21 mouse cellular contexts compared by ENCODE assay signal in the genomic region with DNA sequence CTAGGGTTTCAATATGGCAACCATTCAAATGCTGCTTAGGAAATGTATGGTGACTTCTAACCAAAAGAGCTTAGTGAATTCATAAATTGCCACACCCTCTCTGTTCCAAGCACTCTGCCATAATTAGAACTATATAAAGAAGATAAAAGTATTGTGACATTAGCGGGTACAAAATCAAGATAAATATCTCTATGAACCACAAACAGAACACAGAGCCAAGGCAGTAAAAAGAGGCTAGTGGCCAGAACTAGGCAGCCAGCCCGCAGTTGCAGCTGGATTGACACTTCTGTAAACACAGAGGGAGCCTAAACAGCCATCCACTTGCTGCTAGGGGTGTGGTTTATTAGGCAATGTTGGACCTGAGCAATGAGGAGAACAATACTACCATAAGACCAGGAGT.
A peak's percentile ranks its signal among the peaks of the same experiment; 100 is the strongest.
DNase-seq lines count a peak whose midpoint lies in the region; ATAC-seq and TF ChIP-seq lines count a peak whose summit lies in the region.
"Had no signal": no experiment of that assay in that cellular context is flagged by ENCODE, and none has a peak within 500 bp of the region (broad histone marks: within the 10 kb centered on the region; RNA-seq: fewer than 3 reads in every experiment).

No protein-coding gene starts in this region.

- no peak overlapping the region for H3K27ac ChIP-seq in liver, adult 2 months (replicated peaks; ENCODE audit: insufficient read depth, low read depth, low read length)
- no peak overlapping the region for H3K27ac ChIP-seq in liver, embryonic 12.5 days
- H3K27ac ChIP-seq: heart, embryonic 10.5 days; limb, embryonic 12.5 days; liver, embryonic 15.5 days; neural tube, embryonic 15.5 days; stomach, postnatal 0 days had no signal

- peak; percentile 91 for DNase-seq in liver, adult 2 months (ENCODE audit: extremely low read depth, low read depth, low spot score)
- peak; percentile 73 for DNase-seq in 3T3-L1 (ENCODE audit: low read depth, low spot score)
- peak; percentile 84 for DNase-seq in 416B (ENCODE audit: low read depth)
- DNase-seq in gonadal fat pad, adult 2 months (ENCODE audit: low read depth) = peak; percentile 67
- DNase-seq in B cell, adult 2 months = no peak
- no peak for DNase-seq in layer of hippocampus, adult 9-10 months (ENCODE audit: low spot score)
- DNase-seq: cerebellum, adult 9-10 months; gastrocnemius, postnatal 36 days; kidney, adult 9 months; retina, postnatal 1 day; right cerebral cortex, postnatal 4 days had no signal

- H3K9ac ChIP-seq in liver, adult 2 months (ENCODE audit: low read depth, low read length) = no peak overlapping the region
- H3K9ac ChIP-seq in liver, embryonic 12.5 days = no peak overlapping the region
- H3K9ac ChIP-seq: limb, embryonic 12.5 days; liver, embryonic 15.5 days; neural tube, embryonic 15.5 days had no signal

- H3K4me1 ChIP-seq in liver, adult 2 months (ENCODE audit: control insufficient read depth, insufficient read depth, low read length) = no peaks in the 10 kb centered on the region
- H3K4me1 ChIP-seq in liver, embryonic 12.5 days = no peaks in the 10 kb centered on the region
- H3K4me1 ChIP-seq: heart, embryonic 10.5 days; limb, embryonic 12.5 days; liver, embryonic 15.5 days; neural tube, embryonic 15.5 days had no signal

- H3K36me3 ChIP-seq in liver, adult 2 months (ENCODE audit: control insufficient read depth, insufficient read depth, low read length) = no peaks in the 10 kb centered on the region
- no peaks in the 10 kb centered on the region for H3K36me3 ChIP-seq in liver, embryonic 12.5 days
- H3K36me3 ChIP-seq: G1E; heart, embryonic 10.5 days; limb, embryonic 12.5 days; liver, embryonic 15.5 days; neural tube, embryonic 15.5 days had no signal

- H3K27me3 ChIP-seq in liver, adult 2 months (ENCODE audit: control insufficient read depth, insufficient read depth, low read length) = no peaks in the 10 kb centered on the region; the same call in 1 of the 2 replicates
- no peaks in the 10 kb centered on the region for H3K27me3 ChIP-seq in liver, embryonic 12.5 days (replicated peaks)
- H3K27me3 ChIP-seq: limb, embryonic 12.5 days; liver, embryonic 15.5 days; neural tube, embryonic 15.5 days had no signal

- H3K4me3 ChIP-seq in liver, adult 2 months (ENCODE audit: insufficient read depth, low read depth, low read length) = no peak overlapping the region
- H3K4me3 ChIP-seq in liver, embryonic 12.5 days = no peak overlapping the region
- H3K4me3 ChIP-seq: heart, embryonic 10.5 days; limb, embryonic 12.5 days; liver, embryonic 15.5 days; megakaryocyte, embryonic 14.5 days; neural tube, embryonic 15.5 days had no signal

- no peaks in the 10 kb centered on the region for H3K79me2 ChIP-seq in liver, adult 2 months (ENCODE audit: control insufficient read depth, insufficient read depth, low read length)

- no peak for TF ChIP-seq POLR2A in liver, adult 2 months (IDR thresholded peaks at IDR 0.05; ENCODE audit: extremely low read depth, insufficient read depth, low read length)

- no peak for ATAC-seq in liver, embryonic 12.5 days
- ATAC-seq: forebrain, embryonic 14.5 days; midbrain, embryonic 16.5 days had no signal

- H3K4me2 ChIP-seq in liver, embryonic 12.5 days = no peak overlapping the region
- H3K4me2 ChIP-seq: limb, embryonic 12.5 days; liver, embryonic 15.5 days; neural tube, embryonic 15.5 days had no signal

- TF ChIP-seq CTCF in liver, adult 2 months (IDR thresholded peaks at IDR 0.05; ENCODE audit: low read depth, low read length) = no peak

- no peaks in the 10 kb centered on the region for H3K9me3 ChIP-seq in liver, embryonic 12.5 days (replicated peaks)
- H3K9me3 ChIP-seq: G1E; heart, embryonic 10.5 days; limb, embryonic 12.5 days; liver, embryonic 15.5 days; megakaryocyte, embryonic 14.5 days; neural tube, embryonic 15.5 days had no signal

- WGBS in liver, adult 2 months = 9% methylated on average over 2 of the region's 2 CpGs
- 38% methylated on average over 2 of the region's 2 CpGs for WGBS in liver, embryonic 12.5 days (ENCODE audit: insufficient replicate concordance)

Comparison
In these comparisons a context has a peak if more than half of its experiments do, and no peak if none do; other contexts are left out.
1. DNase-seq: peak in liver, adult 2 months (single experiment), 3T3-L1 (single experiment), 416B (single experiment) and gonadal fat pad, adult 2 months (single experiment); none in B cell, adult 2 months (0 of 2) and layer of hippocampus, adult 9-10 months (single experiment).